9 mouse cellular contexts compared by ENCODE assay signal in the genomic region with DNA sequence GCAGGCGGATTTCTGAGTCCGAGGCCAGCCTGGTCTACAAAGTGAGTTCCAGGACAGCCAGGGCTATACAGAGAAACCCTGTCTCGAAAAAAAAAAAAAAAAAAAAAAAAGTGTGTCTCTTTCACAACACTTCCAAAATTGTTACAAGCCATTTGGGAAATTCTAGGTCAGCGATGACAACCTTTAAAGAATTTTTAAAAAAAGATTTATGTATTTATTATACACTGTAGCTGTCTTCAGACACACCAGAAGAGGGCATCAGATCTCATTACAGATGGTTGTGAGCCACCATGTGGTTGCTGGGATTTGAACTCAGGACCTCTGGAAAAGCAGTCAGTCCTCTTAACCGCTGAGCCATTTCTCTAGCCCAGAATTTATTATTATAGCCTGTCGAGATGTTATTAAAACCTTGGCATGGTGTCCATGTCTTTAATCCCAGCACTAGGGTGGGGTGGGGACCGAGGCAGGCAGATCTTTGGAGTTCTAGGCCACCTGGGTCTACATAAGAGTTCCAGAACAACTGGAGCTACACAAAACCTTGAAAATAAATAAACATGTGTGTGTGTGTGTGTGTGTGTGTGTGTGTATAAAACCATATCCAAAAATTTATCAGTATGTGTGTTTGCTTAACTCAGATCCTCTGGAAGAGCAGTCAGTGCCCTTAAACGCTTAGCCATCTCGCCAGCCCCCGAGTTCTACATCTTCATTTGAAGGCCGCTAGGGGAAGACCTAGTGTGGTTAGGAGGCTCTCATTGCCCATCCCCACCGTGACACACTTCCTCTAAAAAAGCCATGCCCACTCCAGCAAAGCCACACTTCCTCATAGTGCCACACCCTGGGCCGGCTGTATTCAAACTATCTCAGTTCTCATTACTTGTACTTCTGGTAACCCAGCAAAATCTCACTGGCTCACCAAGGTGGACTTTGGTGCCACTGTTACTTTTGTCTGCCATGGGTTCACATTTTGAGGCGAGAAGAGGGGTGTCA. TPM values are rescaled to one million over a fixed set of nuclear protein-coding genes. Genes with fewer than 3 reads are reported as not detected.
DNase-seq lines count a peak whose midpoint lies in the region; ATAC-seq and TF ChIP-seq lines count a peak whose summit lies in the region.
"Had no signal": no experiment of that assay in that cellular context is flagged by ENCODE, and none has a peak within 500 bp of the region (broad histone marks: within the 10 kb centered on the region; RNA-seq: fewer than 3 reads in every experiment).

No protein-coding gene starts in this region.

- DNase-seq in midbrain, postnatal 0 days (ENCODE audit: low spot score): no peak
- DNase-seq in heart, adult 2 months: peak; percentile 66 to 86
- DNase-seq in liver, adult 2 months (ENCODE audit: extremely low read depth, low read depth, low spot score): peak; percentile 45
- DNase-seq in natural killer cell, adult 2 months (ENCODE audit: low spot score in 2 of 2): peak; percentile 95
- no peak for DNase-seq in frontal cortex, postnatal 14 days (ENCODE audit: low spot score in 2 of 2)
- no peak for DNase-seq in right cerebral cortex, postnatal 4 days

- no peak for TF ChIP-seq CTCF in midbrain, postnatal 0 days (IDR thresholded peaks at IDR 0.05)
- peak; percentile 45 for TF ChIP-seq CTCF in heart, adult 2 months (IDR thresholded peaks at IDR 0.05)
- no peak for TF ChIP-seq CTCF in liver, adult 2 months (IDR thresholded peaks at IDR 0.05; ENCODE audit: low read depth, low read length)

- H3K4me1 ChIP-seq in midbrain, embryonic 15.5 days: peaks cover 7% of the 10 kb centered on the region
- no peaks in the 10 kb centered on the region for H3K4me1 ChIP-seq in midbrain, postnatal 0 days (ENCODE audit: insufficient read depth, low read length)
- no peaks in the 10 kb centered on the region; the same call in 1 of the 2 replicates for H3K4me1 ChIP-seq in heart, adult 2 months (ENCODE audit: control insufficient read depth, insufficient read depth, low read length)
- peaks cover 3% of the 10 kb centered on the region; the same call in 1 of the 2 replicates for H3K4me1 ChIP-seq in liver, adult 2 months (ENCODE audit: control insufficient read depth, insufficient read depth, low read length)
- H3K4me1 ChIP-seq in forebrain, embryonic 16.5 days (replicated peaks; ENCODE audit: control insufficient read depth, insufficient read depth, low read length): peaks cover 10% of the 10 kb centered on the region

- no peak for ATAC-seq in midbrain, embryonic 15.5 days (replicated peaks)
- ATAC-seq in midbrain, postnatal 0 days (ENCODE audit: low FRiP score): no peak
- ATAC-seq in forebrain, embryonic 16.5 days: no peak

- intact Hi-C loops in heart, adult 2 months (cut with DNase I): loop anchor here (1.0 to 5.0 kb wide), 3 partner anchors 16 to 44 kb away; no protein-coding TSS in a partner anchor

- H3K36me3 ChIP-seq in midbrain, embryonic 15.5 days (replicated peaks): peaks cover 6% of the 10 kb centered on the region
- H3K36me3 ChIP-seq in midbrain, postnatal 0 days (ENCODE audit: insufficient read depth, low read length): peaks cover 6% of the 10 kb centered on the region
- H3K36me3 ChIP-seq in heart, adult 2 months (ENCODE audit: control insufficient read depth, insufficient read depth, low read length): no peaks in the 10 kb centered on the region
- H3K36me3 ChIP-seq in liver, adult 2 months (ENCODE audit: control insufficient read depth, insufficient read depth, low read length): no peaks in the 10 kb centered on the region
- H3K36me3 ChIP-seq in forebrain, embryonic 16.5 days (ENCODE audit: control insufficient read depth, insufficient read depth): peaks cover 4% of the 10 kb centered on the region

- 60% methylated on average over 13 of the region's 14 CpGs for WGBS in midbrain, embryonic 15.5 days
- 64% methylated on average over 14 of the region's 14 CpGs for WGBS in midbrain, postnatal 0 days
- 35% methylated on average over 14 of the region's 14 CpGs for WGBS in heart, adult 2 months
- WGBS in liver, adult 2 months: 50% methylated on average over 14 of the region's 14 CpGs
- WGBS in forebrain, embryonic 16.5 days: 68% methylated on average over 12 of the region's 14 CpGs

- H3K9me3 ChIP-seq in midbrain, embryonic 15.5 days: no peaks in the 10 kb centered on the region
- no peaks in the 10 kb centered on the region for H3K9me3 ChIP-seq in midbrain, postnatal 0 days (ENCODE audit: low read length)
- H3K9me3 ChIP-seq in forebrain, embryonic 16.5 days (ENCODE audit: control insufficient read depth, low read length): no peaks in the 10 kb centered on the region
- H3K9me3 ChIP-seq: limb, embryonic 13.5 days had no signal

- no peaks in the 10 kb centered on the region for H3K79me2 ChIP-seq in heart, adult 2 months (replicated peaks; ENCODE audit: control insufficient read depth, insufficient read depth, low read length)
- peaks cover 5% of the 10 kb centered on the region; the same call in 1 of the 2 replicates for H3K79me2 ChIP-seq in liver, adult 2 months (ENCODE audit: control insufficient read depth, insufficient read depth, low read length)

- H3K4me3 ChIP-seq in midbrain, embryonic 15.5 days: no peak overlapping the region
- H3K4me3 ChIP-seq in midbrain, postnatal 0 days (ENCODE audit: low read depth, low read length): no peak overlapping the region
- no peak overlapping the region for H3K4me3 ChIP-seq in heart, adult 2 months
- H3K4me3 ChIP-seq in liver, adult 2 months (ENCODE audit: insufficient read depth, low read depth, low read length): no peak overlapping the region
- no peak overlapping the region for H3K4me3 ChIP-seq in forebrain, embryonic 16.5 days (replicated peaks; ENCODE audit: low read length)

- 0 out of 2 replicates have a peak, but pooled peaks cover 8% of the 10 kb centered on the region for H3K27me3 ChIP-seq in midbrain, embryonic 15.5 days (replicated peaks)
- H3K27me3 ChIP-seq in midbrain, postnatal 0 days (ENCODE audit: insufficient read depth, low read length): no peaks in the 10 kb centered on the region
- no peaks in the 10 kb centered on the region for H3K27me3 ChIP-seq in heart, adult 2 months (ENCODE audit: control insufficient read depth, insufficient read depth, low read length)
- no peaks in the 10 kb centered on the region for H3K27me3 ChIP-seq in liver, adult 2 months (ENCODE audit: control insufficient read depth, insufficient read depth, low read length)
- no peaks in the 10 kb centered on the region; the same call in 1 of the 2 replicates for H3K27me3 ChIP-seq in forebrain, embryonic 16.5 days (replicated peaks; ENCODE audit: control insufficient read depth, insufficient read depth, low read length)

- peak; percentile 56; the same call in 1 of the 2 replicates for TF ChIP-seq EP300 in heart, adult 2 months (IDR thresholded peaks at IDR 0.05; ENCODE audit: insufficient read depth, low read depth, low read length)

- H3K9ac ChIP-seq in midbrain, embryonic 15.5 days: no peak overlapping the region
- no peak overlapping the region for H3K9ac ChIP-seq in midbrain, postnatal 0 days (replicated peaks; ENCODE audit: low read length, poor library complexity, severe bottlenecking)
- H3K9ac ChIP-seq in heart, adult 2 months (ENCODE audit: low read depth, low read length): no peak overlapping the region
- H3K9ac ChIP-seq in liver, adult 2 months (ENCODE audit: low read depth, low read length): no peak overlapping the region
- no peak overlapping the region for H3K9ac ChIP-seq in forebrain, embryonic 16.5 days (replicated peaks; ENCODE audit: low read depth, low read length)

- TF ChIP-seq POLR2A in heart, adult 2 months (IDR thresholded peaks at IDR 0.05; ENCODE audit: insufficient read depth, low read depth, low read length): peak; percentile 57; the same call in 1 of the 2 replicates
- no peak for TF ChIP-seq POLR2A in liver, adult 2 months (IDR thresholded peaks at IDR 0.05; ENCODE audit: extremely low read depth, insufficient read depth, low read length)

- peak overlapping the region; percentile 34; the same call in 1 of the 2 replicates for H3K4me2 ChIP-seq in midbrain, embryonic 15.5 days
- no peak overlapping the region for H3K4me2 ChIP-seq in midbrain, postnatal 0 days (ENCODE audit: low read depth, low read length, poor library complexity, severe bottlenecking)
- no peak overlapping the region for H3K4me2 ChIP-seq in forebrain, embryonic 16.5 days (ENCODE audit: low read length)

- no peak overlapping the region for H3K27ac ChIP-seq in midbrain, embryonic 15.5 days
- H3K27ac ChIP-seq in midbrain, postnatal 0 days (ENCODE audit: low read depth, low read length): no peak overlapping the region
- H3K27ac ChIP-seq in heart, adult 2 months: peak overlapping the region; percentile 89
- peak overlapping the region; percentile 31; the same call in 1 of the 2 replicates for H3K27ac ChIP-seq in liver, adult 2 months (replicated peaks; ENCODE audit: insufficient read depth, low read depth, low read length)
- H3K27ac ChIP-seq in forebrain, embryonic 16.5 days (ENCODE audit: low read length): no peak overlapping the region
- H3K27ac ChIP-seq: limb, embryonic 13.5 days had no signal

RNA-seq across cellular contexts. Expression of gene H2-D1, which starts 3.7 kb away (rescaled TPM):
- 93.4 and 105 TPM in 2 replicates for polyA plus RNA-seq in midbrain, embryonic 15.5 days (2015; fragmentation: Nextera tagmentation; extraction: Ambion mirVana)
- 75.4 and 78.0 TPM in 2 replicates for total RNA-seq in midbrain, postnatal 0 days (2014; rRNA removed)
- polyA plus RNA-seq in midbrain, postnatal 0 days (2015; fragmentation: Nextera tagmentation; extraction: Ambion mirVana): 130 and 148 TPM in 2 replicates
- total RNA-seq in heart, adult 2 months (2021): 100 to 1,000 TPM; 105 to 131 TPM
- polyA plus RNA-seq in heart, adult 2 months (2012; rRNA removed): 222 and 286 TPM in 2 replicates
- 444 and 506 TPM in 2 replicates for total RNA-seq in liver, adult 2 months (2014; rRNA removed)
- 487 and 676 TPM in 2 replicates for polyA plus RNA-seq in liver, adult 2 months (2012; rRNA removed)
- 48.1 and 65.7 TPM in 2 replicates for polyA plus RNA-seq in forebrain, embryonic 16.5 days (2015; fragmentation: Nextera tagmentation; extraction: Ambion mirVana)

RNA-seq across cellular contexts. Expression of gene Ddx39b, which starts 17.2 kb away (rescaled TPM):
- polyA plus RNA-seq in midbrain, embryonic 15.5 days (2015; fragmentation: Nextera tagmentation; extraction: Ambion mirVana): 379 and 391 TPM in 2 replicates
- total RNA-seq in midbrain, postnatal 0 days (2014; rRNA removed): 261 and 288 TPM in 2 replicates
- polyA plus RNA-seq in midbrain, postnatal 0 days (2015; fragmentation: Nextera tagmentation; extraction: Ambion mirVana): 320 and 329 TPM in 2 replicates
- total RNA-seq in heart, adult 2 months (2021): 10 to 100 TPM; 82.3 to 83.4 TPM
- 148 and 178 TPM in 2 replicates for polyA plus RNA-seq in heart, adult 2 months (2012; rRNA removed)
- 37.0 and 43.6 TPM in 2 replicates for total RNA-seq in liver, adult 2 months (2014; rRNA removed)
- 64.9 and 103 TPM in 2 replicates for polyA plus RNA-seq in liver, adult 2 months (2012; rRNA removed)
- 466 and 471 TPM in 2 replicates for polyA plus RNA-seq in forebrain, embryonic 16.5 days (2015; fragmentation: Nextera tagmentation; extraction: Ambion mirVana)

RNA-seq across cellular contexts. Expression of gene Nfkbil1, which starts 23.2 kb away (rescaled TPM):
- polyA plus RNA-seq in midbrain, embryonic 15.5 days (2015; fragmentation: Nextera tagmentation; extraction: Ambion mirVana): 11.7 and 11.8 TPM in 2 replicates
- 17.0 and 18.5 TPM in 2 replicates for total RNA-seq in midbrain, postnatal 0 days (2014; rRNA removed)
- polyA plus RNA-seq in midbrain, postnatal 0 days (2015; fragmentation: Nextera tagmentation; extraction: Ambion mirVana): 11.2 and 12.3 TPM in 2 replicates
- total RNA-seq in heart, adult 2 months (2021): 1 to 10 TPM; 6.5 to 8.2 TPM
- 3.9 and 5.0 TPM in 2 replicates for polyA plus RNA-seq in heart, adult 2 months (2012; rRNA removed)
- total RNA-seq in liver, adult 2 months (2014; rRNA removed): 7.5 and 7.6 TPM in 2 replicates
- 7.5 and 8.6 TPM in 2 replicates for polyA plus RNA-seq in liver, adult 2 months (2012; rRNA removed)
- 9.5 and 10.7 TPM in 2 replicates for polyA plus RNA-seq in forebrain, embryonic 16.5 days (2015; fragmentation: Nextera tagmentation; extraction: Ambion mirVana)

RNA-seq across cellular contexts. Expression of gene Atp6v1g2, which starts 25.3 kb away (rescaled TPM):
- 94.4 and 100 TPM in 2 replicates for polyA plus RNA-seq in midbrain, embryonic 15.5 days (2015; fragmentation: Nextera tagmentation; extraction: Ambion mirVana)
- total RNA-seq in midbrain, postnatal 0 days (2014; rRNA removed): 109 and 117 TPM in 2 replicates
- 210 and 232 TPM in 2 replicates for polyA plus RNA-seq in midbrain, postnatal 0 days (2015; fragmentation: Nextera tagmentation; extraction: Ambion mirVana)
- 1 to 10 TPM; 3.0 to 3.2 TPM for total RNA-seq in heart, adult 2 months (2021)
- 6.4 and 10.1 TPM in 2 replicates for polyA plus RNA-seq in heart, adult 2 months (2012; rRNA removed)
- 0.28 and 0.34 TPM in 2 replicates for total RNA-seq in liver, adult 2 months (2014; rRNA removed)
- 1.6 and 2.7 TPM in 2 replicates for polyA plus RNA-seq in liver, adult 2 months (2012; rRNA removed)
- polyA plus RNA-seq in forebrain, embryonic 16.5 days (2015; fragmentation: Nextera tagmentation; extraction: Ambion mirVana): 46.2 and 64.8 TPM in 2 replicates

RNA-seq across cellular contexts. Expression of gene Gm16181, which starts 38.2 kb away (rescaled TPM):
- polyA plus RNA-seq in midbrain, embryonic 15.5 days (2015; fragmentation: Nextera tagmentation; extraction: Ambion mirVana): 1.6 TPM in 1 of 2 replicates, not detected in the other
- not detected in 2 replicates for total RNA-seq in midbrain, postnatal 0 days (2014; rRNA removed)
- 0.33 TPM in 1 of 2 replicates, not detected in the other for polyA plus RNA-seq in midbrain, postnatal 0 days (2015; fragmentation: Nextera tagmentation; extraction: Ambion mirVana)
- total RNA-seq in heart, adult 2 months (2021): not detected
- polyA plus RNA-seq in heart, adult 2 months (2012; rRNA removed): 2.1 and 3.2 TPM in 2 replicates
- 0.37 TPM in 1 of 2 replicates, not detected in the other for total RNA-seq in liver, adult 2 months (2014; rRNA removed)
- polyA plus RNA-seq in liver, adult 2 months (2012; rRNA removed): not detected in 2 replicates
- polyA plus RNA-seq in forebrain, embryonic 16.5 days (2015; fragmentation: Nextera tagmentation; extraction: Ambion mirVana): 0.62 TPM in 1 of 2 replicates, not detected in the other

Comparison
In these comparisons a context has a peak if more than half of its experiments do, and no peak if none do; other contexts are left out.
1. H3K27ac ChIP-seq: peak in heart, adult 2 months (single experiment) and liver, adult 2 months (single experiment); none in midbrain, embryonic 15.5 days (single experiment), midbrain, postnatal 0 days (single experiment) and forebrain, embryonic 16.5 days (single experiment).
2. DNase-seq: peak in heart, adult 2 months (2 of 2), liver, adult 2 months (single experiment) and natural killer cell, adult 2 months (2 of 2); none in midbrain, postnatal 0 days (single experiment), frontal cortex, postnatal 14 days (0 of 2) and right cerebral cortex, postnatal 4 days (single experiment).